Mouse (Mus musculus): ENCODE results near the gene Ttll9.
A peak's percentile ranks its signal among the peaks of the same experiment; 100 is the strongest.

The Ttll9 gene

DNA sequence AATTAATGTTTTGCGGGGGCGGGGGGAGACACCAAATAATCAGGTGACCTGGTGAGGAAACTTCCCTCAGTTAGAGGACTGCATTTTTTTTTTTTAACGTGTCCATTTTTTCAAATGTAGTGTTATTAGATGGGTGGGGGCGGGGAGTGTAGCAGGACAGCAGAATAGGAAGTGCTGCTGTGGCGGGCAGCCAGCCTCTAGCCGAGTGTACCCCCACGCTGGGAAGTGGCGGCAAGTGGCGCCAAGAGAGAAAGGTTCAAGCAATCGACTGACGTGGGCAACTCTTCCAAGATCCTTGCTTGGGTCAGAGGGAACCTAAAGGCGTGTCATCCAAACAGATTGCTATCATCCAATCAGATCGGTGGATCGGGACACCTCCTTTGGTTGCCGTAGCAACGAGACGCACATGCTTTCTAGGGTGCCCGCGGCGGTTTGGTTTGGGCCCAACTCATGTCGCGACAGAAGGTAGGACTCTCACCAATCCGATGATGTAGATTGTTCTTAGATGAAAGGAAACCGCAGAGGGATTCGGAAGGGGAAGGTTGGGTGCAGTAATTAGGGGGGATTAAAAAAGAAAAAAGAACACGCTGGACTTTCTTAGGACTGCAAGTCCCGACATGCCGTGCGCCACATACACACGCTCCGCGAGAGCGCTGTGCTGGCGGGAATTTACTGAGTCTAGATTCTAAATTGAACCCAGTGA lies at the start of gene Ttll9:
Gene Ttll9, plus strand, starts transcription at position 395 of the 703 bp plus-strand sequence.
- DNase-seq = peak; percentile 65 to 72

GRCm38 (mm10) chr2:152913471-152913870 lies 48.8 kb upstream of the Ttll9 start:
- no peak for DNase-seq

DNA sequence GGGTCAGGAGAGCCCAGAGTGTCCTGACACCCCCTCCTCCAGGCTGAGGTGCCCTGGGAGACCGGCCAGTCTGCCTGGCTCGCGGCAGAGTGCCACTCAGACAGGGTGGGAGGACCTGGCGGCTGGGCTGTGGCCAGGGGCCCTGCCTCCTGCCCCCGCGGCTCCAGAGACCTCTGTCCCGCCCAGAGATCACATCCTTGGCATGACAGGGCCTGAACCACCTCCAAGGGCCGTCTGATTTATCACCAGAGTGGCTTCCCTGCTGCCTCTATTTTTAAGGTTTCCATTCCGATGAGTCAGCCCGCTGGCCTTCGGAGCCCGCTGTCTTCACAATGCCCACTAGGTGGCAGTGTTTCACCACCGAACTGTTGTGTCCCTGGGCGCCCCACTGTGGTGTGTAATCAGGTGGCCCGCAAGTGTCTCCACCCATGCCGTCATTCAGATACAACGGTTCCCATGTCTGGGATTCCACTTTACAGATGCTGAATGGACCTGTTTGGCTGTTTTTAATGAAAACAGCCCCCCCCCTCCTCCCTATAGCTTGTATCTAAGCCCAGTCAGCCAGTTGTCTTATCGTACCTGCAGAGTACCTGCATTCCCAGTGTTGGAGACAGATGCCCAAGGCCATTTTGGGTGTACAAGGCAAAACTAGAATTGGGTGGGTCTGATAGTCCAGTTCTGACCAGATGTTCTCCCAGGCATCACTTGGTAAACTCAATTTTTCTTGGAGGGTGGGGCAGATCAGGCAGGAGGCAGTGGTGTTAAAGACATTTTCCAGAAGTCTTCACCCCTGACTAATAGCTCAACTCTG lies 47.8 kb upstream of the Ttll9 start:
- DNase-seq = peak; percentile 79 to 88

GRCm38 (mm10) chr2:152915453-152915852 lies 46.8 kb upstream of the Ttll9 start:
- DNase-seq = no peak

- no peak for DNase-seq
These were observed 46.2 kb upstream of the Ttll9 start for GRCm38 (mm10) chr2:152916111-152916510.

GRCm38 (mm10) chr2:152917671-152918070 lies 44.6 kb upstream of the Ttll9 start:
- no peak for DNase-seq

DNA sequence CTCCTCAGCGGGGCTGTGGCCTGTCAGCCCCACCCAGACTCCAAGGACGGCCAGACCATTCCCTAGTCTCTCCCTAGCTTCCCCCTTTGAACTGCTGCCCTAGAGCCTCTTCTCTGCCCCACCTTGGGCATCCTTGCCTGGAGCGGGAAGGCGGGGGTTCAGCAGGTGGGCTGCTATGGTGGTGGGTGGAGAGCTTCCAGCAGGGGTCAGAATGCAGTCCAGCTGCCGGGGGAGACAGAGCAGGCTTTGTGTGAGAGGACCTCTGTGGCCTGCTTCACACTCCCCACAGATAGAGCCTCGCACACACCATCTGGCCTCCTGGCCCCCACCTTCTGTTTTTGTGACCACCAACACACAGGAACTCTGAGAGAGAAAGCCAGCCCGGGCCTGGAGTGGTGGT lies 39.9 kb upstream of the Ttll9 start:
- no peak for DNase-seq

DNA sequence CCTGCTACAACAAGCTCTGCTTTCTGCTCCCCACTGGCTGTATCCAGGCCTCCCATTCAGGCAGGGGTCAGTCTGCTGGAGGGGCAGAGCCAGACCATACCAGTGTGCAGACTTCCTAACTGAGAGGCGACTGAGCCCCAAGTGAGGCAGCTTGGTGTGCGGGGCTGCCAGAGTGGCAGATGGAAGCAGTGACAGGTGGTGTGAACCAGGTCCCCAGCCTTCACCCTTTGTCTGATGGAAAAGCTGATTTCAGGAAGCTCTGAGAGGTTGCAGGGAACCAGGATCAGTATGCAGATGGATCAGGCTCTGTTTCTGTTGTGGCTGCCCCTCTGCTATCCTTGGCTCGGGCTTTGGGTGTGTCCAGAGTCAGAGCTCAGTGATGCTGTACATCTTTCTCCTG lies 38.7 kb upstream of the Ttll9 start:
- DNase-seq = no peak

DNA sequence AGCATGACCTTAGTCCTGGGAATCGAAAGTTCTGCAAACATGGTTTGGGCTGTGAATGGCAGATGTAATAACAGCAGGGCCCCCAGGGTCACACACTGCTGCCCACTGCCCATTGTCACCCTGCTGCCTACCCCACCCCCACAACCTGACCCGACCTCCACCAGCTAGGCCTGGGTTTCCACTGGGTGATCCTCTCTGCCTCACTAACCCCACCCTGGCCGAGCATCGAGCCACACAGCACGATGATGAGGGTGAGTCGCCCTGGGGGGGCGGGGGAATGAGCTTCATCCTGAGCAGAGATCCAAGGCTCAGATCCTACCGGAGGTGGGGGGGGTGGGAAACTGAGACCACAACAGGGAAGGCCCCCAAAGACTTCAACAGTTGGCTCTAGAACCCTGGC lies 38.2 kb upstream of the Ttll9 start:
- no peak for DNase-seq

- no peak for DNase-seq
These were observed 37.7 kb upstream of the Ttll9 start for GRCm38 (mm10) chr2:152924543-152924942.

GRCm38 (mm10) chr2:152925189-152925872 lies 37.0 kb upstream of the Ttll9 start:
- peak; percentile 69 to 88 for DNase-seq

DNA sequence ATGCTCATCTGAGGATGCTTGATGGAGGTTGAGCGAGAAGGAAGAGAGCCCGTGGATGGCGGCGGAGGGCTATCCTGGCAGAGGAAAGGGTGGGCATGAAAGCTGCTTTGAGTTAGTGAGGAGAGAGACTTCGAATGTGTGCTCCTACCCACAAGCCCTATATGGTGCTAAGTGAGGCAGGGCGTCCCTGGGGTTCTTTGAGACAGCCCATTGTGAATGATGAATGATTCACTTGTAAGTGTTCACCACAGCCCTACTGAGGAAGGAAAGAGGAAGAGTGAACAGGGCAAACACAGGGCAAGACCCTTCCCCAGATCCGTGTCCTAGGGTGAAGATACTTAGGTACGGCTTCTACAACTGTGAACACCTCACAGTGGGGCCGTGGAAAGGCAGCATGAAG lies 35.4 kb upstream of the Ttll9 start:
- DNase-seq = no peak

GRCm38 (mm10) chr2:152927371-152927770 lies 34.9 kb upstream of the Ttll9 start:
- no peak for DNase-seq

GRCm38 (mm10) chr2:152928219-152928987 lies 33.9 kb upstream of the Ttll9 start:
- DNase-seq = peak in 1 of 2 experiments; percentile 26

- peak in 1 of 2 experiments; percentile 19 for DNase-seq
These were observed 33.3 kb upstream of the Ttll9 start for GRCm38 (mm10) chr2:152928988-152929370.

GRCm38 (mm10) chr2:152930276-152930675 lies 32.0 kb upstream of the Ttll9 start:
- peak in 1 of 2 experiments; percentile 62 for DNase-seq

GRCm38 (mm10) chr2:152931456-152932160 lies 30.7 kb upstream of the Ttll9 start:
- DNase-seq = peak in 1 of 2 experiments; percentile 22

DNA sequence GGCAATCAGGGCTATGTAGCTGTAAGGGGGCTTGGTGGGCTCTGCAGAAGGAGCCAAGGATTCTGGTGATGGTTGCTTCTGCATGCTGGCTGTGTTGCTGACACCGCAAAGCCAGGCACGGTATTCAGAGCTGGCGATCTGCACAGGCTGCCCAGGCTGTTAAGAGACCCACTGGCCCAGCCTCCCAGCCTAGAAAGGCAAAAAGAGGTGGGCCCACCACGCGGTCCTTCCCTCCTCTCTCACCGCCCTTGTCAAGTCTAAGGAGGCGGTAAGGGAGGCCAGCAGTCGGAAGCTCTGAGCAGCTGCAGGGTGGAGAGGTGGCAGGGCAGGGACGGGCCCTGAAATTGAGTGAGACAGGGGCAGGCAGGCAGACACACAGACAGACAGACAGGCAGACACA lies 29.2 kb upstream of the Ttll9 start, which contains the start of gene Foxs1:
Gene Foxs1, minus strand, starts transcription at position 161 of the 400 bp plus-strand sequence.
- DNase-seq = peak; percentile 45 to 78

GRCm38 (mm10) chr2:152933614-152934013 lies 28.7 kb upstream of the Ttll9 start:
- peak; percentile 47 to 69 for DNase-seq

- peak; percentile 27 to 67 for DNase-seq
These were observed 22.4 kb upstream of the Ttll9 start for GRCm38 (mm10) chr2:152939846-152940245.

DNA sequence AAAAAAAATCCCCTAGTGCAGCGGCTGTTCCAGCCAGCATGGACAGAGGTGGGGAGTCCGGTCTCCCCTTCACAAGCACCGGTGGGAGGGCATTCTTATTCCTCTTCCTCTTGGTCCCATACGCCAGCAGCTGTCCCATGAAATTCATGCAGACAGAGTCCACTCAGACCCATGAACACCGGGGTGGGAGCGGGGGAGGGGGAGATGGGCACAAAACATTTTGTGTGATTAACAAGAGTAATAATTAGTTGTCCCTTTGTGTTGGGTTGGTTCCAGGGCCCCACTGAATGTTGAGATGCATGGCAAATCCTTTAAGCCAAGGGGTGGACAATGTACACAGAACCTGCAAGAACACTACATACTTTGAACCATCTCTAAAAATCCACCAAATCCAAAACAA lies 21.2 kb upstream of the Ttll9 start:
- no peak for DNase-seq

- DNase-seq = peak in 1 of 2 experiments; percentile 14
These were observed 20.5 kb upstream of the Ttll9 start for GRCm38 (mm10) chr2:152941776-152942175.
